Mouse (Mus musculus) midbrain, embryonic 10.5 days (tissue): ENCODE data around the gene Itpripl1. TPM values are rescaled to one million over a fixed set of nuclear protein-coding genes. Genes with fewer than 3 reads are reported as not detected.
A peak's percentile ranks its signal among the peaks of the same experiment; 100 is the strongest.
"Not testable (repeated sequence)": the region's sequence is repeated elsewhere in the genome, so short reads cannot be mapped to it uniquely, and the experiment has no call there.

ENCODE experiments used
- DNase-seq: peaks from one replicate; pipeline ENCODE4 v3.0.0-alpha.2; 2017; ENCODE audit warnings: low spot score
- H3K27ac ChIP-seq: fragments of 300-500 bp; sonication (generic); replicated peaks from 2 replicates; pipeline ENCODE4 v1.5.1; 2016; ENCODE audit warnings: mild to moderate bottlenecking
- H3K27me3 ChIP-seq: fragments of 300-500 bp; sonication (generic); 2 replicates; pipeline ENCODE4 v1.6.1; 2016; ENCODE audit warnings: low read depth, mild to moderate bottlenecking; ENCODE audit not compliant: poor library complexity, severe bottlenecking
- H3K36me3 ChIP-seq: fragments of 300-500 bp; sonication (generic); 2 replicates; pipeline ENCODE4 v1.6.1; 2016; ENCODE audit warnings: mild to moderate bottlenecking, moderate library complexity
- H3K4me1 ChIP-seq: fragments of 300-500 bp; sonication (generic); 2 replicates; pipeline ENCODE4 v1.6.1; 2016
- H3K4me3 ChIP-seq: fragments of 300-500 bp; sonication (generic); 2 replicates; pipeline ENCODE4 v1.5.1; 2016; ENCODE audit warnings: mild to moderate bottlenecking, moderate library complexity
- H3K9me3 ChIP-seq: fragments of 300-500 bp; sonication (generic); replicated peaks from 2 replicates; pipeline ENCODE4 v1.6.1; 2016; ENCODE audit warnings: mild to moderate bottlenecking
- WGBS: fragments of 180-500 bp; shearing (Covaris S2); methylation state at CpG from one replicate; pipeline ENCODE4 v1.1.7; 2016; 5-methylcytosine and 5-hydroxymethylcytosine counted together
- polyA plus RNA-seq: library from polyadenylated mRNA; unstranded; fragments of >200 nt; fragmentation: Nextera tagmentation; extraction: Ambion mirVana; gene quantifications from 2 replicates; pipeline ENCODE4 v1.2.1, GENCODE M21; 2016

The Itpripl1 gene
- polyA plus RNA-seq: 14.4 and 14.9 TPM in 2 replicates

GRCm38 (mm10) chr2:127143158-127144063, at the start of gene Itpripl1:
TSS of gene Itpripl1 (minus strand) at chr2:127143442.
- Histone ChIP-seq H3K36me3 (peaks cover 26% of the 10 kb centered on the region), H3K27me3 (peaks cover 12% of the 10 kb centered on the region), H3K4me1 (peaks cover 22% of the 10 kb centered on the region), H3K4me3 (peak within 1 kb of the TSS; percentile 70), H3K27ac (peak within 1 kb of the TSS; percentile 84), H3K9me3 (no peaks in the 10 kb centered on the region)
- 4% methylated on average over 31 of the region's 31 CpGs for WGBS
- peak; percentile 70 for DNase-seq

DNA sequence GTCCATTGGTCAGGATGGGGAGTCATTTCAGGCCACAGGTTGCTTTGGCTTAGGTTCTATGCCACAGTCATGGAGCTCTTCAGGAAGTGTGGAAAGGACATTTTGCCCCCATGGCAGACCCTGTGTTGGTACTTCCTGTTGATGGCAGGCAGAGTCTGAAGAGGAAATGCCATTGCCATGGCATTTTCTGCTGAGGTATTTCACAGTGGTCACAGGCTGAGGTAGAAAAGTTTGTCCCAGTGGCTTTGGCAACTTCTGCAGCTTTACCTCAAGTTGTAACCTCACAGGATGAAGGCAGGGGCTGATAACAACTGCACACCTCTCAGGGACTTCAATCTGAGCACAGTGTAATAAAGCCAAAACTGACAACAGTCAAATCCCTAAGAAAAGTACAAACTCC, 46.3 kb upstream of the Itpripl1 start:
- DNase-seq: no peak
- no peaks in the 10 kb centered on the region for H3K9me3 ChIP-seq
- H3K4me1 ChIP-seq: no peaks in the 10 kb centered on the region
- no peaks in the 10 kb centered on the region for H3K27me3 ChIP-seq
- no peaks in the 10 kb centered on the region for H3K36me3 ChIP-seq
- H3K4me3 ChIP-seq: no peak overlapping the region
- H3K27ac ChIP-seq: no peak overlapping the region

DNA sequence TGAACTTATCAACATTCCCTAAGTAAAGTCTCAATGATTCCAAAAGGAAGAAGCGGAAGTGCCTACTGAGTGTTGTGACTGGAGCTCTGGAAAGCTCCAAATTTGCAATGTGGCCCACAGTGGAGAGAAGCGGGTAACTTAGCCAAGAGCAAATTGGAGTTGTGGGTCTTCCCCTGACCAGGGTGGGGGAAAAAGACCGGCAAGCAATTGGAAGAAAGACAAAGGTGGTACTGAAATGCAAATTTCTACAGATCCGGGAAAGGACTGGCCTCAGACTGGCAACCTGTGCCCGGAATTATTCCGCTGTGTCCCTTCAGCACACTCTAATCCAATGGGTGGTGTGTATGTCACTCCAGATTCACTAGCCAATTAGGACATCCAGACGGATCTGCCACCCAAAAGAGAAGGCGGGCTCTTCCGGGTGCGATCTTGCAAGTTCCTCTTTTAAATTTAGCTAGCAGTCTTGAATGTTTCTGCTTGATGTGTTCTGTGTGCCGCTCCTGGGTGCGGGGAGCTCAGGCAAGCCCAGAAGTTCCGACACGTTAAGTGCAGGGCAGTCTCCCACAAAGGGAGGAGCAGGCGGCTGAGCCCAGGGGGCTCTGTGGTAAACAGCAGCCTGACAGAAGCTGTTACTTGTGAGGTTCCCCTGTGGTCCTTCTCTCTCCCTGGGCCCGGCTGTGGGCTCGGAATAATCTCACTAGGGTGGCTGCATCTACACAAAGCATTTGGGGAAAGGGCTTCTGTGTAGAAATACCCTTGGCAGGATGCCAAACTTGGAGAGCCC, 39.5 kb upstream of the Itpripl1 start:
- Histone ChIP-seq H3K4me3 (peak overlapping the region; percentile 65), H3K36me3 (no peaks in the 10 kb centered on the region), H3K9me3 (no peaks in the 10 kb centered on the region), H3K4me1 (peaks cover 8% of the 10 kb centered on the region), H3K27me3 (no peaks in the 10 kb centered on the region), H3K27ac (peak overlapping the region; percentile 86)
- 3% methylated on average over 17 of the region's 17 CpGs for WGBS
- peak; percentile 78 for DNase-seq

- 18% methylated on average over 1 of the region's 1 CpGs for WGBS
Measured at GRCm38 (mm10) chr2:127166261-127166660, 23.0 kb upstream of the Itpripl1 start.

GRCm38 (mm10) chr2:127165675-127166074, 22.4 kb upstream of the Itpripl1 start:
- no peak overlapping the region for H3K4me3 ChIP-seq
- no peak for DNase-seq
- no peak overlapping the region for H3K27ac ChIP-seq
- no peaks in the 10 kb centered on the region for H3K9me3 ChIP-seq
- H3K4me1 ChIP-seq: no peaks in the 10 kb centered on the region
- 67% methylated on average over 4 of the region's 4 CpGs for WGBS
- H3K27me3 ChIP-seq: no peaks in the 10 kb centered on the region
- H3K36me3 ChIP-seq: no peaks in the 10 kb centered on the region

More at GRCm38 (mm10) chr2:127166261-127166660, 23.0 kb upstream of the Itpripl1 start:
- H3K27ac ChIP-seq, H3K4me1 ChIP-seq, H3K9me3 ChIP-seq, DNase-seq, H3K27me3 ChIP-seq, H3K36me3 ChIP-seq, H3K4me3 ChIP-seq: not testable (repeated sequence)

DNA sequence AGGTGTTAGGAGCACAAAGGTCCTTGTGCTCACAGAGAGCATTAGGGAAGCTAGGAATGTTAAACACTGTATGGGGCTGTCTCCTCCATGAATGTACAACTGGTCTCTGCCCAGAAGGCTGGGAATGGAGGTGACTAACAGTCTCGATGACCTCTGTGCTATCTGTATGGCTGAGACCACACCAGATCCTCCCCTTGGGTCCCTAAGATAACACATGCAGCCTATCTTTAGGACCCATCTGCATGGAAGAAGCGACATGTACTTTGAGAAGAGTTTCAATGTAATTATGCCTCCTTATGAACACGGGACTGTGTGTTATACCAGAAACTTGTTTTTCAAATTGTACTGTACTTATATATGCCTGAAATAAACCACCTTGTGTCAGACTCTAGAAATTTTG, 2.5 kb upstream of the Itpripl1 start:
- H3K9me3 ChIP-seq: no peaks in the 10 kb centered on the region
- WGBS: 81% methylated on average over 3 of the region's 3 CpGs
- no peak overlapping the region for H3K4me3 ChIP-seq
- DNase-seq: no peak
- peaks cover 22% of the 10 kb centered on the region for H3K4me1 ChIP-seq
- peaks cover 10% of the 10 kb centered on the region for H3K36me3 ChIP-seq
- peaks cover 12% of the 10 kb centered on the region for H3K27me3 ChIP-seq
- H3K27ac ChIP-seq: no peak overlapping the region

DNA sequence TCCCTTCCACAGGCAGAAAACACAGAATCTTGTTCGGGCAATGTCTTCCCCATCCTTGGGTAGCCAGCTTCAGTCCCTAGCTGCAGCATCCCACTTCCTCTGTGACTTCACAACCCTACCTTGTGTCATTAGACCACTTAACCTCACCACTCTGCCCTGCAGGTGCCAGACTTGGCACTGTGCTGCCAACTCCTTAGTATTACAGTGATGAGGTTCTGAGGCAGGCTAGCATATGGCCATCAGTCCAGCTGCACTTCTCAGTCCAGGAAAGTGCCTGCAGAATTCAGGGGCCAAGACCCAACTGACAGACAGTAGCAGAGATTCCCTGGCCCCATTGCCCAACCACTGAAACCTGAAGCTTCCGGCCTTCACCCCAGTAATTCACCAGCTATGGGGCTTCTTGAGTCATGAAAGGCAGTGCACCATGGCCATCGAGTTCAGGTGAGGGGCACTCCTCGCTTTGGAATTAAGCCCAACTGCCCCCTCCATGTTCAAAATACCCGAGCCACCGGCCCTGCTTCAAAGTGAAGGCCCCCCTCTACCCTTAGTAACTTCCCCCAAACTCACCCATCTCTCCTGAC, 575 bp downstream of the Itpripl1 start:
- Histone ChIP-seq H3K4me3 (peak overlapping the region; percentile 70), H3K4me1 (peaks cover 22% of the 10 kb centered on the region), H3K27ac (peak overlapping the region; percentile 84), H3K36me3 (peaks cover 26% of the 10 kb centered on the region), H3K27me3 (peaks cover 12% of the 10 kb centered on the region), H3K9me3 (no peaks in the 10 kb centered on the region)
- no peak for DNase-seq
- WGBS: 15% methylated on average over 6 of the region's 6 CpGs

DNA sequence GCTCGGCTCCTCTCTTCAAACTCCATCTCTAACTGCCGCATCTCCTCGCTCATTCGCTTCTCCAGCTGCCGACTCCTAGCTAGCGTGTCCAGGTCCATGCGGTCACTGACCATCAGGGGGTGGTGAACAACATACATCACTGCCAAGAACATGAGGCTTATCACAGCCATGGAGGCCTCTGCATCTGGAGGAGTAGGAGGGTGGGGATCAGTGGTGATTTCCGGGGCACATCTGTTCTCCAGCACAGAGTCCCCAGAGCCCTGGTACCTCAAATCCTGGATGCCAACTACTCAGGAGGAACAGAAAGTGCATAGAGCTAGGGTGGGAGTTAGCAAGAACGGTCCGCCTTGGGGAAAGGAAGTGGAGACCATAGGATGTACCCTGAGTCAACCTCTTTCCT, 1.2 kb downstream of the Itpripl1 start:
- Histone ChIP-seq H3K9me3 (no peaks in the 10 kb centered on the region), H3K27ac (no peak overlapping the region), H3K36me3 (peaks cover 26% of the 10 kb centered on the region), H3K4me1 (peaks cover 24% of the 10 kb centered on the region), H3K4me3 (peak overlapping the region; percentile 70; the same call in 1 of the 2 replicates), H3K27me3 (peaks cover 12% of the 10 kb centered on the region)
- DNase-seq: no peak
- 84% methylated on average over 10 of the region's 10 CpGs for WGBS

DNA sequence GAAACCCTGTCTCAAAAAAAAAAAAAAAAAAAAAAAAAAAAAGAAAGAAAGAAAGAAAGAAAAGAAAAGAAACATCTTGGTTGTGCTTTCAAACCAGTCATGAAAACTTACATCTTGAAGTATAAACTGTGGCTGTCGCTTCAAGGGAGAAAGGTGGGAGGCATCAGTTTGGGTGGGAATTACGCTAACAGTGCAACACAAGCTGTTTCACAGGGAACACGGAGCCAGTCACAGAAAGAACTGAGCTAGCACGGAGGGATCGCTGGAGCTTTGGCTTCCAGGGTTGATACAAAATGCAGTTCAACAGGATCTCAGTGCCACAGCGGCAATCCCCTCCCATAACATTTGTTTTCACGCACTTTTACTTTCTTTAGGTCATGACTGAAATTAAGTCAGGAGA, 3.2 kb downstream of the Itpripl1 start:
- peaks cover 30% of the 10 kb centered on the region for H3K4me1 ChIP-seq
- no peaks in the 10 kb centered on the region for H3K9me3 ChIP-seq
- no peak overlapping the region for H3K27ac ChIP-seq
- peaks cover 26% of the 10 kb centered on the region for H3K36me3 ChIP-seq
- H3K27me3 ChIP-seq: peaks cover 12% of the 10 kb centered on the region
- no peak overlapping the region for H3K4me3 ChIP-seq
- WGBS: 95% methylated on average over 7 of the region's 7 CpGs
- no peak for DNase-seq

GRCm38 (mm10) chr2:127139605-127140004, 3.6 kb downstream of the Itpripl1 start:
- Histone ChIP-seq H3K27me3 (peaks cover 12% of the 10 kb centered on the region), H3K36me3 (peaks cover 26% of the 10 kb centered on the region), H3K4me1 (peaks cover 32% of the 10 kb centered on the region), H3K4me3 (no peak overlapping the region), H3K9me3 (no peaks in the 10 kb centered on the region), H3K27ac (no peak overlapping the region)
- 97% methylated on average over 1 of the region's 1 CpGs for WGBS
- no peak for DNase-seq

DNA sequence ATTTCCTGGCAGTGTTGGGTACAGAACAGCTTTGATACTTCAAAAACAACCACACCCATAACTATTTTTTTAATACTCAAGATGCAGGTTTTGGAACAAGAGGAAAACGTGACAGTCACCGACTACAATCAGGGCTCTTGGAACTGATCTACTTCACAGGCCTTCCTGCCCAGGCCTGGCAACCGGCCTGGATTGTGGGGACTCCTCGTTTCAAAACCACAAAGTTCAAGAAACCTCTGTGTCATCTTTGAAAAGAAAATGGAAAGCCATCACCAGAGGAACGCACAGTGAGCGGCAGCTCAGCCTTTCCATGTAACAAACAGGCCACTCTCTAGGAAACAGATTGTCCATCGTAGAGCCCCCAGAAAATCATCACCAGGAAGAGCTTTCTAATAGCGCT, 4.1 kb downstream of the Itpripl1 start:
- no peak overlapping the region for H3K4me3 ChIP-seq
- H3K4me1 ChIP-seq: peaks cover 37% of the 10 kb centered on the region
- no peaks in the 10 kb centered on the region for H3K9me3 ChIP-seq
- H3K36me3 ChIP-seq: peaks cover 26% of the 10 kb centered on the region
- DNase-seq: no peak
- 94% methylated on average over 8 of the region's 8 CpGs for WGBS
- H3K27ac ChIP-seq: no peak overlapping the region
- H3K27me3 ChIP-seq: peaks cover 7% of the 10 kb centered on the region

DNA sequence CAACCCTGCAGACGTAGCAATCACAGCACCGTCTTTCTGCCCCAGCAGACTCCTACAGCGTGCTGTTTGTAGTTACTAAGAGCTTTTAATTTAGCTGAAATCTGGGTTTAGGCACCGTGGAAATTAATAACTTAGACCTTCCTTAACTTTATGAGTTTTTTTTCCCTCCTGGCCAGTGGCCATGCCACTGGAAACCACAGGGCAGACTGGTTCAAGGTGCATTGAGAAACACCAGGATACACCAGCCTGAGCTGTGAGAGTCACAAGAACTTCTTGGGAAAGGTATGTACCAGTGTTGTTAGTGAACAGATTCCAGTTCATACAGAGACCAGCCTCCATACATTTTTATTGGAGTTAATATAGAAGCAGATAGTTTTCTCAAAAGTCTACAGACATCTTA, 4.8 kb downstream of the Itpripl1 start:
- peaks cover under 1% of the 10 kb centered on the region; the same call in 1 of the 2 replicates for H3K27me3 ChIP-seq
- WGBS: 93% methylated on average over 4 of the region's 4 CpGs
- H3K27ac ChIP-seq: no peak overlapping the region
- no peak for DNase-seq
- no peak overlapping the region for H3K4me3 ChIP-seq
- no peaks in the 10 kb centered on the region for H3K9me3 ChIP-seq
- H3K36me3 ChIP-seq: peaks cover 26% of the 10 kb centered on the region
- H3K4me1 ChIP-seq: peaks cover 35% of the 10 kb centered on the region
